Mouse (Mus musculus) liver, embryonic 14.5 days (tissue): Measurements from ENCODE around the gene Chic2. TPM values are rescaled to one million over a fixed set of nuclear protein-coding genes. Genes with fewer than 3 reads are reported as not detected.

ENCODE experiments used
- ATAC-seq: fragments of 200-750 bp; cut with Nextera tagmentation; 2 replicates; pipeline ENCODE4 v1.8.0; 2017; ENCODE audit warnings: moderate number of reproducible peaks, mild to moderate bottlenecking, moderate library complexity; ENCODE audit not compliant: insufficient read depth
- DNase-seq, 3 experiments: peaks; one replicate each; pipeline ENCODE4 v3.0.0-alpha.2; 2012 to 2013; ENCODE audit warnings: low read depth in 3 of 3, low spot score in 3 of 3
- H3K27ac ChIP-seq: fragments of 300-500 bp; sonication (generic); 2 replicates; pipeline ENCODE4 v1.5.1; 2014; ENCODE audit warnings: moderate library complexity, mild to moderate bottlenecking, control low read depth, inconsistent platforms
- H3K27me3 ChIP-seq: fragments of 300-500 bp; sonication (generic); 2 replicates; pipeline ENCODE4 v1.6.1; 2014; ENCODE audit warnings: mild to moderate bottlenecking, low read length, moderate library complexity; ENCODE audit not compliant: control insufficient read depth, insufficient read depth
- H3K36me3 ChIP-seq: fragments of 300-500 bp; sonication (generic); replicated peaks from 2 replicates; pipeline ENCODE4 v1.6.1; 2014; ENCODE audit warnings: low read depth; ENCODE audit not compliant: control insufficient read depth, insufficient read depth
- H3K4me1 ChIP-seq, 2 experiments: fragments of 200-500 bp in 1 of 2; fragments of 300-500 bp in 1 of 2; sonication (generic) in 1 of 2; replicated peaks; 2 replicates each; pipeline ENCODE4 v1.6.1; 2012 to 2014; ENCODE audit warnings: antibody characterized with exemption in 1 of 2, inconsistent platforms in 1 of 2, low read length in 1 of 2; ENCODE audit not compliant: control insufficient read depth in 2 of 2, insufficient read depth in 2 of 2
- H3K4me2 ChIP-seq: fragments of 300-500 bp; sonication (generic); 2 replicates; pipeline ENCODE4 v1.6.1; 2014; ENCODE audit warnings: low read depth, mild to moderate bottlenecking, control low read depth, moderate library complexity
- H3K4me3 ChIP-seq, 2 experiments: fragments of 200-500 bp in 1 of 2; fragments of 300-500 bp in 1 of 2; sonication (generic) in 1 of 2; 2 replicates each; pipeline ENCODE4 v1.5.1; 2012 to 2014; ENCODE audit warnings: low read depth in 2 of 2, low read length in 2 of 2, mild to moderate bottlenecking in 2 of 2, control low read depth in 1 of 2, inconsistent platforms in 1 of 2, moderate library complexity in 1 of 2; ENCODE audit not compliant: insufficient read depth in 1 of 2
- H3K9ac ChIP-seq: fragments of 300-500 bp; sonication (generic); replicated peaks from 2 replicates; pipeline ENCODE4 v1.6.1; 2014; ENCODE audit warnings: mild to moderate bottlenecking, control low read depth, moderate library complexity
- H3K9me3 ChIP-seq: fragments of 300-500 bp; sonication (generic); 2 replicates; pipeline ENCODE4 v1.6.1; 2016; ENCODE audit warnings: low read length, mixed read lengths; ENCODE audit not compliant: control insufficient read depth
- CTCF ChIP-seq: IDR thresholded peaks from 2 replicates; pipeline ENCODE4 v1.5.1; 2016; ENCODE audit warnings: antibody characterized with exemption, low read depth, control low read depth
- EP300 ChIP-seq: IDR thresholded peaks from 2 replicates; pipeline ENCODE4 v1.6.1; 2016; ENCODE audit warnings: antibody characterized with exemption, low read depth
- WGBS: fragments of 180-500 bp; shearing (Covaris S2); extraction: QIAGEN DNeasy Blood & Tissue Kit; methylation state at CpG from one replicate; pipeline ENCODE4 v1.1.7; 2014; ENCODE audit not compliant: insufficient replicate concordance; 5-methylcytosine and 5-hydroxymethylcytosine counted together
- polyA plus RNA-seq, 2 experiments: library from polyadenylated mRNA; depleted of rRNA in 1 of 2; stranded (reverse) in 1 of 2; unstranded in 1 of 2; fragments of >200 nt; fragmentation: Nextera tagmentation in 1 of 2; extraction: Ambion mirVana in 1 of 2; gene quantifications; 2 replicates each; pipeline versions ENCODE4 v1.2.1 to v1.2.3; 2012 to 2014

Gene Chic2
- polyA plus RNA-seq, 2 experiments: 10.5 to 19.3 TPM

GRCm38 (mm10) chr5:75073167-75073566, 28.6 kb upstream of the Chic2 start:
- Histone ChIP-seq H3K4me3 (no peak overlapping the region), H3K4me2 (no peak overlapping the region), H3K27me3 (peaks cover 99% of the 10 kb centered on the region), H3K9me3 (no peaks in the 10 kb centered on the region), H3K27ac (no peak overlapping the region), H3K36me3 (no peaks in the 10 kb centered on the region), H3K4me1 (no peaks in the 10 kb centered on the region), H3K9ac (no peak overlapping the region)
- DNase-seq (no peak), ATAC-seq (no peak)
- no peak for TF ChIP-seq EP300
- TF ChIP-seq CTCF: no peak
- 16% methylated on average over 1 of the region's 1 CpGs for WGBS

- Histone ChIP-seq H3K9ac (no peak overlapping the region), H3K4me2 (no peak overlapping the region), H3K9me3 (no peaks in the 10 kb centered on the region), H3K4me1 (no peaks in the 10 kb centered on the region), H3K27me3 (peaks cover 98% of the 10 kb centered on the region), H3K27ac (no peak overlapping the region), H3K4me3 (no peak overlapping the region), H3K36me3 (no peaks in the 10 kb centered on the region)
- TF ChIP-seq CTCF (no peak), EP300 (no peak)
- WGBS: 3% methylated on average over 4 of the region's 4 CpGs
- no peak for ATAC-seq
- DNase-seq: no peak
These were observed 28.0 kb upstream of the Chic2 start for GRCm38 (mm10) chr5:75072532-75072931.

- Histone ChIP-seq H3K36me3 (no peaks in the 10 kb centered on the region), H3K9ac (no peak overlapping the region), H3K27me3 (peaks cover 93% of the 10 kb centered on the region), H3K4me3 (no peak overlapping the region), H3K4me2 (no peak overlapping the region), H3K4me1 (no peaks in the 10 kb centered on the region), H3K27ac (no peak overlapping the region), H3K9me3 (no peaks in the 10 kb centered on the region)
- no peak for TF ChIP-seq CTCF
- no peak for ATAC-seq
- no peak for DNase-seq
- WGBS: 5% methylated on average over 10 of the region's 10 CpGs
These were observed 27.4 kb upstream of the Chic2 start for GRCm38 (mm10) chr5:75071951-75072350.

- Histone ChIP-seq H3K4me1 (no peaks in the 10 kb centered on the region), H3K27me3 (peaks cover 82% of the 10 kb centered on the region), H3K4me3 (no peak overlapping the region), H3K4me2 (no peak overlapping the region), H3K9me3 (no peaks in the 10 kb centered on the region), H3K36me3 (no peaks in the 10 kb centered on the region), H3K27ac (no peak overlapping the region), H3K9ac (no peak overlapping the region)
- no peak for DNase-seq
- WGBS: 3% methylated on average over 23 of the region's 23 CpGs
- TF ChIP-seq CTCF: no peak
- TF ChIP-seq EP300: no peak
- ATAC-seq: no peak
These were observed 26.2 kb upstream of the Chic2 start for GRCm38 (mm10) chr5:75070656-75071375.

GRCm38 (mm10) chr5:75070132-75070531, 25.6 kb upstream of the Chic2 start:
- Histone ChIP-seq H3K9ac (no peak overlapping the region), H3K27ac (no peak overlapping the region), H3K4me1 (no peaks in the 10 kb centered on the region), H3K9me3 (no peaks in the 10 kb centered on the region), H3K27me3 (peaks cover 75% of the 10 kb centered on the region), H3K4me2 (no peak overlapping the region), H3K4me3 (no peak overlapping the region), H3K36me3 (no peaks in the 10 kb centered on the region)
- ATAC-seq: no peak
- TF ChIP-seq EP300 (no peak), CTCF (no peak)
- 2% methylated on average over 13 of the region's 13 CpGs for WGBS
- no peak for DNase-seq
